Mouse (Mus musculus): Measurements from ENCODE around the gene Copz1. TPM values are rescaled to one million over a fixed set of nuclear protein-coding genes. Genes with fewer than 3 reads are reported as not detected.

Gene Copz1
- polyA plus RNA-seq, 1 experiment from 2014 or later, result 194 TPM

GRCm38 (mm10) chr15:103343008-103343407 is 70.5 kb downstream of the Copz1 start:
- ATAC-seq (ENCODE audit: low read depth), result no peak
- no peak overlapping the region for H3K4me3 ChIP-seq (ENCODE audit: low read depth, low read length)
- no peak overlapping the region for H3K4me2 ChIP-seq (ENCODE audit: low read depth, low read length)
- H3K27me3 ChIP-seq (ENCODE audit: control insufficient read depth, insufficient read depth, low read depth, low read length), result peaks cover 22% of the 10 kb centered on the region
- H3K27ac ChIP-seq (ENCODE audit: low read length), result no peak overlapping the region
- 50% methylated on average over 3 of the region's 3 CpGs for WGBS (ENCODE audit: insufficient replicate concordance)
- H3K9ac ChIP-seq (ENCODE audit: low read depth, low read length), result no peak overlapping the region
- H3K9me3 ChIP-seq (replicated peaks; ENCODE audit: control insufficient read depth, low read length), result no peaks in the 10 kb centered on the region
- H3K4me1 ChIP-seq (ENCODE audit: control insufficient read depth, low read depth, low read length), result peaks cover 15% of the 10 kb centered on the region
- H3K36me3 ChIP-seq (ENCODE audit: control insufficient read depth, insufficient read depth), result no peaks in the 10 kb centered on the region

GRCm38 (mm10) chr15:103343556-103343955 is 71.0 kb downstream of the Copz1 start:
- no peak overlapping the region for H3K27ac ChIP-seq (ENCODE audit: low read length)
- H3K27me3 ChIP-seq (ENCODE audit: control insufficient read depth, insufficient read depth, low read depth, low read length), result peaks cover 20% of the 10 kb centered on the region
- no peak overlapping the region for H3K9ac ChIP-seq (ENCODE audit: low read depth, low read length)
- no peak overlapping the region for H3K4me2 ChIP-seq (ENCODE audit: low read depth, low read length)
- peaks cover under 1% of the 10 kb centered on the region; the same call in 1 of the 2 replicates for H3K36me3 ChIP-seq (ENCODE audit: control insufficient read depth, insufficient read depth)
- no peak overlapping the region for H3K4me3 ChIP-seq (ENCODE audit: low read depth, low read length)
- peaks cover 14% of the 10 kb centered on the region for H3K4me1 ChIP-seq (ENCODE audit: control insufficient read depth, low read depth, low read length)
- ATAC-seq (ENCODE audit: low read depth), result no peak
- H3K9me3 ChIP-seq (replicated peaks; ENCODE audit: control insufficient read depth, low read length), result no peaks in the 10 kb centered on the region

GRCm38 (mm10) chr15:103345789-103346188 is 73.3 kb downstream of the Copz1 start:
- WGBS (ENCODE audit: insufficient replicate concordance), result 61% methylated on average over 6 of the region's 6 CpGs
- H3K27me3 ChIP-seq (ENCODE audit: control insufficient read depth, insufficient read depth, low read depth, low read length), result peaks cover 4% of the 10 kb centered on the region
- no peak overlapping the region for H3K27ac ChIP-seq (ENCODE audit: low read length)
- H3K36me3 ChIP-seq (ENCODE audit: control insufficient read depth, insufficient read depth), result peaks cover 11% of the 10 kb centered on the region; the same call in 1 of the 2 replicates
- no peak for ATAC-seq (ENCODE audit: low read depth)
- no peak overlapping the region for H3K9ac ChIP-seq (ENCODE audit: low read depth, low read length)
- H3K4me1 ChIP-seq (ENCODE audit: control insufficient read depth, low read depth, low read length), result no peaks in the 10 kb centered on the region
- H3K4me3 ChIP-seq (ENCODE audit: low read depth, low read length), result no peak overlapping the region
- H3K4me2 ChIP-seq (ENCODE audit: low read depth, low read length), result no peak overlapping the region
- no peaks in the 10 kb centered on the region for H3K9me3 ChIP-seq (replicated peaks; ENCODE audit: control insufficient read depth, low read length)

GRCm38 (mm10) chr15:103347275-103347684 is 74.8 kb downstream of the Copz1 start:
- H3K9me3 ChIP-seq (replicated peaks; ENCODE audit: control insufficient read depth, low read length), result no peaks in the 10 kb centered on the region
- WGBS (ENCODE audit: insufficient replicate concordance), result 0% methylated on average over 2 of the region's 2 CpGs
- no peaks in the 10 kb centered on the region for H3K4me1 ChIP-seq (ENCODE audit: control insufficient read depth, low read depth, low read length)
- peaks cover 21% of the 10 kb centered on the region for H3K36me3 ChIP-seq (ENCODE audit: control insufficient read depth, insufficient read depth)
- ATAC-seq (ENCODE audit: low read depth), result no peak; the same call in 1 of the 2 replicates
- no peak overlapping the region for H3K4me2 ChIP-seq (ENCODE audit: low read depth, low read length)
- no peak overlapping the region for H3K9ac ChIP-seq (ENCODE audit: low read depth, low read length)
- no peak overlapping the region for H3K27ac ChIP-seq (ENCODE audit: low read length)
- H3K4me3 ChIP-seq (ENCODE audit: low read depth, low read length), result no peak overlapping the region
- H3K27me3 ChIP-seq (ENCODE audit: control insufficient read depth, insufficient read depth, low read depth, low read length), result no peaks in the 10 kb centered on the region

MicroRNAs encoded within 50 kb of the gene (microRNA counts, 519-probe panel; counts per million panel counts)
- microRNA mmu-miR-148b, result 2,868 counts per million, percentile 78 among the panel's probes with 10 or more counts

Small RNA genes lying within 50 kb of the gene (microRNA-seq; reads per million reads assigned to microRNA genes)
- 434 reads per million, percentile 68 among the genes with 10 or more reads in this experiment for gene Mir148b

Other genes starting within 250 kb of the Copz1 start
- gene Smug1, start 105.6 kb upstream of the Copz1 start, polyA plus RNA-seq (2015; fragmentation: Nextera tagmentation; extraction: Ambion mirVana), result 5.1 and 5.8 TPM in 2 replicates
- gene Cbx5, start 32.9 kb upstream of the Copz1 start, polyA plus RNA-seq (2015; fragmentation: Nextera tagmentation; extraction: Ambion mirVana), result 40.6 and 45.9 TPM in 2 replicates
- 174 and 193 TPM in 2 replicates for gene Hnrnpa1, start 32.3 kb upstream of the Copz1 start, polyA plus RNA-seq (2015; fragmentation: Nextera tagmentation; extraction: Ambion mirVana)
- 202 and 220 TPM in 2 replicates for gene Nfe2, start 14.3 kb upstream of the Copz1 start, polyA plus RNA-seq (2015; fragmentation: Nextera tagmentation; extraction: Ambion mirVana)
- gene Gpr84, start 37.9 kb downstream of the Copz1 start, polyA plus RNA-seq (2015; fragmentation: Nextera tagmentation; extraction: Ambion mirVana), result 1.0 and 1.1 TPM in 2 replicates
- gene Zfp385a, start 67.4 kb downstream of the Copz1 start, polyA plus RNA-seq (2015; fragmentation: Nextera tagmentation; extraction: Ambion mirVana), result 5.5 and 7.0 TPM in 2 replicates
- gene Itga5, start 94.0 kb downstream of the Copz1 start, polyA plus RNA-seq (2015; fragmentation: Nextera tagmentation; extraction: Ambion mirVana), result 18.4 and 19.6 TPM in 2 replicates
- not detected in 2 replicates for gene Gtsf1, start 157.8 kb downstream of the Copz1 start, polyA plus RNA-seq (2015; fragmentation: Nextera tagmentation; extraction: Ambion mirVana)
- not detected in 2 replicates for gene Gtsf2, start 175.8 kb downstream of the Copz1 start, polyA plus RNA-seq (2015; fragmentation: Nextera tagmentation; extraction: Ambion mirVana)
- 8.1 TPM in 2 replicates for gene Nckap1l, start 181.1 kb downstream of the Copz1 start, polyA plus RNA-seq (2015; fragmentation: Nextera tagmentation; extraction: Ambion mirVana)
- 0.31 and 0.34 TPM in 2 replicates for gene Pde1b, start 230.3 kb downstream of the Copz1 start, polyA plus RNA-seq (2015; fragmentation: Nextera tagmentation; extraction: Ambion mirVana)

Data from liver, embryonic 16.5 days (tissue).